Comparison of ENCODE assay signal across 8 mouse cellular contexts in the genomic region with DNA sequence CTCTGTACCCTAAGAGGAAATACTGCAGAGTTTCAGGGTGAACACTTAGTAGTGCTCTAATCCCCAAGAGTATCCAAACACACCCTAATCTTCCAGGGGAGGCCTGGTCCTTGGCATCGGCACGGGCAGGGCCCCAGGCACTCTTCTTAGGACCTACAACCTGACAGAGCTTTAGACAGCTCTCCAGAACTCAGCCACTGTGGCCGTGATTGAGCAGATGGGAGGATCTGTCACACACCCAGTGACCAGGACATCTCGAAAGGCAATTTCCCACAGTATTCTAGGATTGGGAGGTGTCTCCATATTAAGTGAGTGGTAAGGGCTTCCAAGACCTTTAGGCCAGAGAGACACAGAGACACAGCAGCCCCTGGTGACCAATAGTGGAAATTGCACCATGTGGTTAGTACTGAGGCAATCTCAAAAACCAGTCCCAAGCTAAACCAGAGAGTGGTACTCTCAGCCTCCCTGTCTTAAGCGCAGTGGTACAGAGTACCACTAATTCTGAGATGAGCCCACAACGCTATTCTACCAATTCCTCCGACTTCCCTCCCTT. TPM values are rescaled to one million over a fixed set of nuclear protein-coding genes. Genes with fewer than 3 reads are reported as not detected.
A peak's percentile ranks its signal among the peaks of the same experiment; 100 is the strongest.
DNase-seq lines count a peak whose midpoint lies in the region; ATAC-seq and TF ChIP-seq lines count a peak whose summit lies in the region.
"Had no signal": no experiment of that assay in that cellular context is flagged by ENCODE, and none has a peak within 500 bp of the region (broad histone marks: within the 10 kb centered on the region; RNA-seq: fewer than 3 reads in every experiment).

No protein-coding gene starts in this region.

- no peaks in the 10 kb centered on the region for H3K4me1 ChIP-seq in ES-E14 (ENCODE audit: control insufficient read depth in 2 of 2, insufficient read depth in 2 of 2, low read length in 2 of 2, poor library complexity in 1 of 2)
- H3K4me1 ChIP-seq in forebrain, embryonic 15.5 days = no peaks in the 10 kb centered on the region
- H3K4me1 ChIP-seq in lung, embryonic 15.5 days = peaks cover 2% of the 10 kb centered on the region; the same call in 1 of the 2 replicates
- H3K4me1 ChIP-seq: hindbrain, embryonic 15.5 days had no signal

- peak; percentile 4; the same call in 1 of the 2 replicates for ATAC-seq in forebrain, embryonic 15.5 days (replicated peaks)
- ATAC-seq in inflammation-experienced regulatory T-cells, adult 6 months = peak; percentile 71
- ATAC-seq in lung, embryonic 15.5 days (ENCODE audit: borderline replicate concordance, extremely low read depth, low FRiP score, low TSS enrichment) = peak; percentile 44; the same call in 1 of the 2 replicates

- 61% methylated on average over 7 of the region's 7 CpGs for WGBS in forebrain, embryonic 15.5 days
- whole genome bisulfite sequencing in lung, embryonic 15.5 days = 51% methylated on average over 7 of the region's 7 CpGs

- H3K4me2 ChIP-seq in forebrain, embryonic 15.5 days (replicated peaks) = no peak overlapping the region
- H3K4me2 ChIP-seq in lung, embryonic 15.5 days = no peak overlapping the region
- H3K4me2 ChIP-seq: hindbrain, embryonic 15.5 days had no signal

- H3K27me3 ChIP-seq in forebrain, embryonic 15.5 days = no peaks in the 10 kb centered on the region
- no peaks in the 10 kb centered on the region for H3K27me3 ChIP-seq in lung, embryonic 15.5 days
- H3K27me3 ChIP-seq in splenic B cell, adult 2 months (ENCODE audit: control insufficient read depth, insufficient read depth, low read length, poor library complexity, severe bottlenecking) = no peaks in the 10 kb centered on the region
- H3K27me3 ChIP-seq: hindbrain, embryonic 15.5 days had no signal

- H3K27ac ChIP-seq in ES-E14 (ENCODE audit: insufficient read depth, low read depth, low read length, poor library complexity, severe bottlenecking) = no peak overlapping the region
- H3K27ac ChIP-seq in forebrain, embryonic 15.5 days (replicated peaks) = no peak overlapping the region
- no peak overlapping the region for H3K27ac ChIP-seq in lung, embryonic 15.5 days
- H3K27ac ChIP-seq: hindbrain, embryonic 15.5 days had no signal

- in situ Hi-C loops in ES-E14 (cut with MboI; ENCODE audit: low sequenced_read_pairs in 2 of 2, unreplicated experiment in 2 of 2) = no loop called here

- no peak overlapping the region for H3K9ac ChIP-seq in ES-E14 (ENCODE audit: insufficient read depth, low read depth, low read length, poor library complexity, severe bottlenecking)
- H3K9ac ChIP-seq in forebrain, embryonic 15.5 days (replicated peaks) = no peak overlapping the region
- no peak overlapping the region for H3K9ac ChIP-seq in lung, embryonic 15.5 days
- H3K9ac ChIP-seq: hindbrain, embryonic 15.5 days had no signal

- peak; percentile 46 for DNase-seq in CD4-positive helper T cell, adult 2 months (ENCODE audit: low read depth, low spot score)
- DNase-seq in ES-E14 (ENCODE audit: low read depth, low spot score) = no peak
- DNase-seq in cerebellum, adult 11-12 months = peak; percentile 76
- peak; percentile 63 for DNase-seq in splenic B cell, adult 2 months (ENCODE audit: low read depth, low spot score)

- no peak overlapping the region for H3K4me3 ChIP-seq in ES-E14 (ENCODE audit: insufficient read depth in 1 of 2, low read depth in 1 of 2, low read length in 2 of 2, poor library complexity in 1 of 2, severe bottlenecking in 1 of 2)
- H3K4me3 ChIP-seq in forebrain, embryonic 15.5 days = no peak overlapping the region
- H3K4me3 ChIP-seq in lung, embryonic 15.5 days = no peak overlapping the region
- H3K4me3 ChIP-seq: hindbrain, embryonic 15.5 days had no signal

- H3K9me3 ChIP-seq in ES-E14 (ENCODE audit: control insufficient read depth, insufficient read depth, low read depth, low read length) = no peaks in the 10 kb centered on the region
- no peaks in the 10 kb centered on the region for H3K9me3 ChIP-seq in forebrain, embryonic 15.5 days
- H3K9me3 ChIP-seq in lung, embryonic 15.5 days = no peaks in the 10 kb centered on the region
- H3K9me3 ChIP-seq: hindbrain, embryonic 15.5 days had no signal

- H3K36me3 ChIP-seq in ES-E14 (ENCODE audit: control insufficient read depth, insufficient read depth, low read length, poor library complexity, severe bottlenecking) = peaks cover 2% of the 10 kb centered on the region; the same call in 1 of the 2 replicates
- H3K36me3 ChIP-seq in forebrain, embryonic 15.5 days = no peaks in the 10 kb centered on the region
- H3K36me3 ChIP-seq in lung, embryonic 15.5 days = no peaks in the 10 kb centered on the region
- no peaks in the 10 kb centered on the region for H3K36me3 ChIP-seq in splenic B cell, adult 2 months (ENCODE audit: control insufficient read depth, insufficient read depth, low read length, poor library complexity, severe bottlenecking)

TF ChIP-seq in ES-E14, 5 proteins besides CTCF, POLR2A, EP300 and RAD21:
- TF ChIP-seq ZC3H11A (IDR thresholded peaks at IDR 0.05; ENCODE audit: borderline replicate concordance, low read depth, low read length) (peak; percentile 75; the same call in 1 of the 2 replicates), HCFC1 (IDR thresholded peaks at IDR 0.05; ENCODE audit: borderline replicate concordance, insufficient read depth, low read length) (no peak)

RNA-seq across cellular contexts. Expression of a gene that starts 8.4 kb away (rescaled TPM):
- 3.8 and 7.0 TPM in 2 replicates for total RNA-seq in ES-E14 (2012; rRNA removed)
- polyA plus RNA-seq in forebrain, embryonic 15.5 days (2015; fragmentation: Nextera tagmentation; extraction: Ambion mirVana) = not detected in 2 replicates
- not detected for polyA plus RNA-seq in inflammation-experienced regulatory T-cells, adult 6 months (2017; shearing (Covaris generic))
- 17.0 and 20.3 TPM in 2 replicates for polyA plus RNA-seq in lung, embryonic 15.5 days (2015; fragmentation: Nextera tagmentation; extraction: Ambion mirVana)
- polyA plus RNA-seq: hindbrain, embryonic 15.5 days had no signal

RNA-seq across cellular contexts. Expression of a gene that starts 18.9 kb away (rescaled TPM):
- total RNA-seq in ES-E14 (2012; rRNA removed) = 8.8 and 9.5 TPM in 2 replicates
- polyA plus RNA-seq in forebrain, embryonic 15.5 days (2015; fragmentation: Nextera tagmentation; extraction: Ambion mirVana) = 23.9 and 26.7 TPM in 2 replicates
- not detected for polyA plus RNA-seq in inflammation-experienced regulatory T-cells, adult 6 months (2017; shearing (Covaris generic))
- polyA plus RNA-seq in lung, embryonic 15.5 days (2015; fragmentation: Nextera tagmentation; extraction: Ambion mirVana) = 38.9 and 39.8 TPM in 2 replicates

RNA-seq across cellular contexts. Expression of a gene that starts 38.4 kb away (rescaled TPM):
- 24.0 and 24.2 TPM in 2 replicates for total RNA-seq in ES-E14 (2012; rRNA removed)
- polyA plus RNA-seq in forebrain, embryonic 15.5 days (2015; fragmentation: Nextera tagmentation; extraction: Ambion mirVana) = 33.2 and 35.1 TPM in 2 replicates
- polyA plus RNA-seq in inflammation-experienced regulatory T-cells, adult 6 months (2017; shearing (Covaris generic)) = 10 to 100 TPM; 10.6 to 28.4 (median 16.2) TPM
- polyA plus RNA-seq in lung, embryonic 15.5 days (2015; fragmentation: Nextera tagmentation; extraction: Ambion mirVana) = 37.0 and 37.8 TPM in 2 replicates

RNA-seq across cellular contexts. Expression of a gene that starts 38.4 kb away (rescaled TPM):
- total RNA-seq in ES-E14 (2012; rRNA removed) = 69.5 and 74.4 TPM in 2 replicates
- 108 and 122 TPM in 2 replicates for polyA plus RNA-seq in forebrain, embryonic 15.5 days (2015; fragmentation: Nextera tagmentation; extraction: Ambion mirVana)
- 100 to 1,000 TPM; 126 to 167 (median 138) TPM for polyA plus RNA-seq in inflammation-experienced regulatory T-cells, adult 6 months (2017; shearing (Covaris generic))
- polyA plus RNA-seq in lung, embryonic 15.5 days (2015; fragmentation: Nextera tagmentation; extraction: Ambion mirVana) = 139 and 144 TPM in 2 replicates

Comparison
In these comparisons a context has a peak if more than half of its experiments do, and no peak if none do; other contexts are left out.
1. ATAC-seq: peak in every context shown above with its lines; median percentile 71 in inflammation-experienced regulatory T-cells, adult 6 months; 44 in lung, embryonic 15.5 days; 4 in forebrain, embryonic 15.5 days.
2. RNA of a gene that starts 8.4 kb away (polyA plus RNA-seq): 17.0 to 20.3 TPM in lung, embryonic 15.5 days; not detected in forebrain, embryonic 15.5 days and not detected in inflammation-experienced regulatory T-cells, adult 6 months; every median in the first group is over 10 times any median in the second.
3. RNA of a gene that starts 18.9 kb away (polyA plus RNA-seq): 38.9 to 39.8 TPM in lung, embryonic 15.5 days and 23.9 to 26.7 TPM in forebrain, embryonic 15.5 days; not detected in inflammation-experienced regulatory T-cells, adult 6 months; every median in the first group is over 10 times any median in the second.